Mouse (Mus musculus) embryonic facial prominence, embryonic 10.5 days (tissue): Measurements from ENCODE around the gene Rfxank. TPM values are rescaled to one million over a fixed set of nuclear protein-coding genes. Genes with fewer than 3 reads are reported as not detected.
A peak's percentile ranks its signal among the peaks of the same experiment; 100 is the strongest.

ENCODE experiments used
- DNase-seq: peaks from one replicate; pipeline ENCODE4 v3.0.0-alpha.2; 2017; ENCODE audit warnings: low spot score
- H3K27ac ChIP-seq: fragments of 300-500 bp; sonication (generic); replicated peaks from 2 replicates; pipeline ENCODE4 v1.5.1; 2016; ENCODE audit warnings: mild to moderate bottlenecking
- H3K27me3 ChIP-seq: fragments of 300-500 bp; sonication (generic); replicated peaks from 2 replicates; pipeline ENCODE4 v1.6.1; 2016; ENCODE audit warnings: low read depth, mild to moderate bottlenecking; ENCODE audit not compliant: poor library complexity, severe bottlenecking
- H3K36me3 ChIP-seq: fragments of 300-500 bp; sonication (generic); replicated peaks from 2 replicates; pipeline ENCODE4 v1.6.1; 2016; ENCODE audit warnings: mild to moderate bottlenecking, moderate library complexity
- H3K4me1 ChIP-seq: fragments of 300-500 bp; sonication (generic); 2 replicates; pipeline ENCODE4 v1.6.1; 2016
- H3K4me3 ChIP-seq: fragments of 300-500 bp; sonication (generic); 2 replicates; pipeline ENCODE4 v1.5.1; 2016; ENCODE audit warnings: mild to moderate bottlenecking, moderate library complexity
- H3K9me3 ChIP-seq: fragments of 300-500 bp; sonication (generic); 2 replicates; pipeline ENCODE4 v1.6.1; 2016; ENCODE audit warnings: mild to moderate bottlenecking
- WGBS: fragments of 180-500 bp; shearing (Covaris S2); methylation state at CpG from one replicate; pipeline ENCODE4 v1.1.7; 2016; 5-methylcytosine and 5-hydroxymethylcytosine counted together
- polyA plus RNA-seq: library from polyadenylated mRNA; unstranded; fragments of >200 nt; fragmentation: Nextera tagmentation; extraction: Ambion mirVana; gene quantifications from 2 replicates; pipeline ENCODE4 v1.2.1, GENCODE M21; 2016

The Rfxank gene
- polyA plus RNA-seq, 1 experiment from 2014 or later, result 25.2 TPM

- Histone ChIP-seq H3K27me3 (no peaks in the 10 kb centered on the region), H3K27ac (no peak overlapping the region), H3K4me3 (peak overlapping the region; percentile 89), H3K4me1 (peaks cover 21% of the 10 kb centered on the region), H3K9me3 (no peaks in the 10 kb centered on the region), H3K36me3 (peaks cover 58% of the 10 kb centered on the region)
- 81% methylated on average over 4 of the region's 4 CpGs for WGBS
- DNase-seq, result no peak
Observed at GRCm38 (mm10) chr8:70137890-70138289, 1.1 kb downstream of the Rfxank start.

GRCm38 (mm10) chr8:70136591-70136990 is 2.4 kb downstream of the Rfxank start:
- Histone ChIP-seq H3K27me3 (no peaks in the 10 kb centered on the region), H3K9me3 (no peaks in the 10 kb centered on the region), H3K4me1 (peaks cover 26% of the 10 kb centered on the region), H3K27ac (no peak overlapping the region), H3K36me3 (peaks cover 53% of the 10 kb centered on the region), H3K4me3 (no peak overlapping the region)
- DNase-seq, result no peak
- WGBS, result 88% methylated on average over 4 of the region's 4 CpGs

DNA sequence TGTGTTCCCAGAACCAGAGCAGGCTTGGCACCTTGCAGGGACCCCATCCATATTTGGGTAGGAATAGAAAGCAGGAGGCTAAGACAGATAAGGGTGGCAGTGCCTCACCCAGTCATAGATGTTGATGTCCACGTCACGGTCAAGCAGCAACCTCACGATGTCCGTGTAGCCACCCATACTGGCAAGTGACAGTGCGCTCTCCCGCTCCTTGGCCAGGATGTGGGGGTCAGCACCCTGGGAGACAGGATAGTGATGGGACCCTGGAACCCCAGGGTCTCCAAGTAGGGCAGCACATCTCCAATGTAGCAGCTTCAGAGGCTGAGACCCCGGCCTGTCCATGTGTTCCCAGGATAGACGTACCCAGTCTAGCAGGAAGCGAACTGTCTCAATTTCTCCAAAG is 4.0 kb downstream of the Rfxank start:
- Histone ChIP-seq H3K9me3 (no peaks in the 10 kb centered on the region), H3K27me3 (no peaks in the 10 kb centered on the region), H3K27ac (no peak overlapping the region), H3K36me3 (peaks cover 53% of the 10 kb centered on the region), H3K4me3 (no peak overlapping the region), H3K4me1 (peaks cover 21% of the 10 kb centered on the region)
- WGBS, result 93% methylated on average over 9 of the region's 9 CpGs
- DNase-seq, result no peak

DNA sequence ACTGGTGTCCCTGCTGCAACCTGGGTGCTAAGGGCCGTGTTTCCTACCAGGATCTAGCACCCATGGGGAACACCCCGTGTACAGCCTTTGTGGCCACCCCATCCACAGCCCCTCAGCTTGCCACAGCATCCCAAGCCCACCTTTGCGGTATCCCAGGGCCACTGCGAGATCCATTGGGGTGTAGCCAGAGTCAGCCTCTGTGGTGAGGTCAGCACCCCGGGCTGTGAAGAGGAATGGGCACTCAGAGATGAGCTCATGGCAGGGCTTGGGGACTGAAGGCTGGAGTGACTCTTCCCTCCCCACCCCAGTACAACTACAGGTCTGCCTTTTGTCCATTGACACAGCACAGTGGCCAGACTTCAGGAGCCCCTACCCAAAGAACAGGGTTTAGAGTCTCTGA is 4.9 kb downstream of the Rfxank start:
- no peak for DNase-seq
- WGBS, result 89% methylated on average over 5 of the region's 5 CpGs
- Histone ChIP-seq H3K9me3 (no peaks in the 10 kb centered on the region), H3K27ac (no peak overlapping the region), H3K4me1 (peaks cover 26% of the 10 kb centered on the region), H3K36me3 (peaks cover 53% of the 10 kb centered on the region), H3K4me3 (no peak overlapping the region), H3K27me3 (no peaks in the 10 kb centered on the region)

DNA sequence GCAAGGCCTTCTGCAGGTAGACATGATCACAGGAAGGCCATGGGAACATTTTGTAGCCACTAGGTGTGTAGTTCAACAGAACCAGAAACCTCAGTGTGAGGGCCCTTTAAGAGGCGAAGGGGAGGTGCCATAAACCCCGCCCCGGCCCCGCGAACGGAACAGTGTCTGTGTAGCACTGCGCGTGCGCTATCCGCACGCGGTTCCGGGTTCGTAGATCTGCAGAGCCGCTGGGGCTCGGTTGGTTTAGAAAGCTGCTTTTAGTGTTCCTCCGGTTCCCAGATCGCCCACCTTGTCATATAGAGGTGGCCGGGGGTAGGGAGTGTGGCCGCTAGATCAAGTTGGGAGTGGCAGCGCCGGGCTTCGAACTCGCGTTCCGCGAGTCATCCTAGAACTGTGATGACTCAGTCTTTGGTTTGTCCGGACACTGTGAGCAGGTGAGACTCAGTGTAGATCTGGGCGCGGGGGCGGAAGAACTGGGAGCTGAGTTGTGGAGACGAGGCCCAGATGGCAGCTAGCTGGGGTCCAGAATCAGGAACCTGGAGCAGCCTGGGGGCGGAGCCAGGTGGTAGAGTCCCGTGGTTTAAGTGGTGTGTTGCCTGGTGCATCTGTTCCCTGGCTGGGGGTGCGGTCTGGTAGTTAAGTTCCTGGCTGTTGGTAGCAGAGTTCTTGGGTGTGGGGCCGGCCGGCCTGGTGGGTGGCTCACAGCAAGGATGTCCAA is 7.6 kb downstream of the Rfxank start, which contains the start of gene Nr2c2ap:
Nr2c2ap (plus strand) TSS at position 168 of the 718 bp plus-strand sequence.
- peak within 1 kb of the TSS; percentile 85 for H3K4me3 ChIP-seq
- H3K36me3 ChIP-seq, result peaks cover 42% of the 10 kb centered on the region
- 1% methylated on average over 37 of the region's 37 CpGs for WGBS
- peak within 1 kb of the TSS; percentile 82 for H3K27ac ChIP-seq
- peak; percentile 90 for DNase-seq
- H3K9me3 ChIP-seq, result no peaks in the 10 kb centered on the region
- H3K27me3 ChIP-seq, result no peaks in the 10 kb centered on the region
- peaks cover 17% of the 10 kb centered on the region for H3K4me1 ChIP-seq

DNA sequence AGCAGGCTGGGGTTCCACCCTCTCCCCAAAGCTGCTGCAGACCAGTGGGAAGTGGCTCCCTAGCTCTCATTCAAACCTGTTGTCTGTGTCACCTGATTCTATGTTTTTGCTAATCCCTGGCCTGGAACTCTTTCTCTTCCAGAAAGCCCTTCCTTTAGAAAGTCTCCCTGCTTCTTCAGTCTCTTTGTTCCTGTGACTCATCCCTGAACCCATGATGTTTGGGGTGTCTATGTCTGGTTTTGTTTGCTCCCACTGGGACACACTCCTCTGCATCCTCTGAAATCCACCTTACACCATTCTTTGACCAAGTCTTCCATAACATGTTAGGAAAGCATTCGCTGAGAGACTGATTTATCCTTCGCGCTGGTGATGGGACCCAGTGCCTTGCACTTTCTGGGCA is 8.9 kb downstream of the Rfxank start:
- Histone ChIP-seq H3K9me3 (no peaks in the 10 kb centered on the region), H3K27ac (no peak overlapping the region), H3K36me3 (peaks cover 30% of the 10 kb centered on the region), H3K27me3 (no peaks in the 10 kb centered on the region), H3K4me3 (0 out of 2 replicates have a peak overlapping the region, but pooled peaks have one; percentile 85), H3K4me1 (peaks cover 17% of the 10 kb centered on the region)
- DNase-seq, result no peak
- 79% methylated on average over 3 of the region's 3 CpGs for WGBS

DNA sequence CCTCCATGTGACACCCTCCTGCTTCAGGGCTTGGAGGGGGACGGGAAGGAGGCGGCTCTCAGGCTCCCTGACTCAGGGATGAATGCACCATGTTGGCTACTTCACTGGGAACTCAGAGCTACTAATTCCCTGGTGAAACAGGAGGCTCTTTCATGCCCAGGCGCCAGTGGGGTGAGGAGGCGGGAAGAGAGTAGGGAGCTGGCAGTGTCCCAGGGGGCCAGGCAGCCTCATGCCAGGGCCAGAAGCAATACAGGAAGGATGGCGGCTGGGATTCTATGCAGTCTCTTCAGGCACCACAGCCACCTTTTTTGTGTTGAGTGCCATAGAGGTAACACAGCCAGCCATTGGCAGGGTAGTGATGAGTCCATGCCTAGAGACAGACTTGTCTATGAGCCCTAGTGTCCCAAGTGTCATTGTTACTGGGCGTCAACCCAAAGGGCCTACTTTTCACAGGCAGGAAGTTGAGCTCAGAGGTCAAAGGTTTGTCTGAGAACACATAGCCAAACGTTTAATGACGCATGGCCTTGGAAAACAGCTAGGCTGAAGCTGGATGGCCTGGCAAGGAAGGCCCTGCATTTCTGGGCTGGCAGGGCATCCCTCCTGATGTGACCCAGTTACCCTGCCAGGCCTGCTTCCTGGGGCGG is 9.5 kb downstream of the Rfxank start:
- peaks cover 17% of the 10 kb centered on the region for H3K4me1 ChIP-seq
- WGBS, result 61% methylated on average over 9 of the region's 9 CpGs
- no peak overlapping the region for H3K4me3 ChIP-seq
- H3K27ac ChIP-seq, result no peak overlapping the region
- peaks cover 23% of the 10 kb centered on the region for H3K36me3 ChIP-seq
- no peak for DNase-seq
- H3K27me3 ChIP-seq, result no peaks in the 10 kb centered on the region; the same call in 1 of the 2 replicates
- H3K9me3 ChIP-seq, result no peaks in the 10 kb centered on the region

DNA sequence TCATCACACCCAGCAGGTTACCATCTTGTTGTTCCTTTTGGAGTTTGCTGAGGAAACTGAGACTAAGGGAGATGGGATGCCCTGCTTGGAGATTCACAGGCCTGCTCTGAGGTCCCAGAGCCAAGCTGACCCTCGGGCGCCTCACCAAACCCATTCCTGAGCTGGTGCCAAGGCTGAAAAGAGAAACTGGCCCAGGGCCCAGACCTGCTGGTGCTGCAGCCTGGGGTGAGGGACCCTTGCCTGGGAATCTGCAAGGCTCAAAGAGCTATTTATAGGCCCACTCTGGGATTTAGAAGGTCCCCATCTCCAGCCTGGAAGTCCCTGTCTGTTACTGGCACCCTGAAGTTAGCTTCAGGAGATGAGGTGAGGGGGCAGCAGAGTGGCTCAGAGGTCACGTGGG is 10.5 kb downstream of the Rfxank start:
- no peak for DNase-seq
- WGBS, result 85% methylated on average over 3 of the region's 3 CpGs
- no peak overlapping the region for H3K4me3 ChIP-seq
- no peak overlapping the region for H3K27ac ChIP-seq
- peaks cover 17% of the 10 kb centered on the region for H3K4me1 ChIP-seq
- no peaks in the 10 kb centered on the region for H3K9me3 ChIP-seq
- H3K27me3 ChIP-seq, result no peaks in the 10 kb centered on the region; the same call in 1 of the 2 replicates
- H3K36me3 ChIP-seq, result peaks cover 13% of the 10 kb centered on the region

- 65% methylated on average over 8 of the region's 8 CpGs for WGBS
- no peaks in the 10 kb centered on the region for H3K9me3 ChIP-seq
Observed at GRCm38 (mm10) chr8:70124992-70125391, 14.0 kb downstream of the Rfxank start.

GRCm38 (mm10) chr8:70122863-70123262 is 16.1 kb downstream of the Rfxank start:
- no peaks in the 10 kb centered on the region for H3K36me3 ChIP-seq
- H3K27ac ChIP-seq, result no peak overlapping the region
- H3K27me3 ChIP-seq, result peaks cover 37% of the 10 kb centered on the region
- H3K4me1 ChIP-seq, result peaks cover 20% of the 10 kb centered on the region
- WGBS, result 53% methylated on average over 2 of the region's 2 CpGs
- H3K4me3 ChIP-seq, result no peak overlapping the region
- H3K9me3 ChIP-seq, result no peaks in the 10 kb centered on the region
- DNase-seq, result no peak

More at GRCm38 (mm10) chr8:70124992-70125391, 14.0 kb downstream of the Rfxank start:
- no peak overlapping the region for H3K4me3 ChIP-seq
- H3K27ac ChIP-seq, result no peak overlapping the region
- peaks cover 16% of the 10 kb centered on the region for H3K27me3 ChIP-seq
- H3K36me3 ChIP-seq, result no peaks in the 10 kb centered on the region
- DNase-seq, result no peak
- peaks cover 15% of the 10 kb centered on the region for H3K4me1 ChIP-seq

DNA sequence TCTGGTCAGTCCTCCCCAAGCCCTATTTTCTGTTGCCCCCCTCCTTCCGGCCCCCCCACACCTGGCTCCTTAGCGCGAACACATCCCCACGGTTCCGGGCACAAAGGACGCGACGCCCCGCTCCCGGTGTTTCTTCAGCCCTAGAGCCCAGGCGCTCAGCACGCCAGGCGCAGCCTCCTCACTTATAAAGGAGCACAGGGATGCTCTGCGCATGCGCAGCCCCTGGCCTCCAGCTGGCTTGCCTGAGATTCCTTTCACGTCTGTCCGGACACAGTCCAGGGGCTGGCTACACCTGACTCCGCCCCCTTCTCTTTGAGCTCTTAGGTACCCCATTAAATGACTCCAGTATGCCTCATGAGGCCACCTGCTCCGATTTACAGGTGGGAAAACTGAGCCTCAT is 18.3 kb downstream of the Rfxank start, which contains the start of gene Ncan:
Ncan (minus strand) TSS at position 207 of the 400 bp plus-strand sequence.
- peaks cover 59% of the 10 kb centered on the region for H3K27me3 ChIP-seq
- peak within 1 kb of the TSS; percentile 55 for H3K4me3 ChIP-seq
- peak within 1 kb of the TSS; percentile 72 for H3K27ac ChIP-seq
- DNase-seq, result peak; percentile 89
- H3K9me3 ChIP-seq, result no peaks in the 10 kb centered on the region
- H3K36me3 ChIP-seq, result no peaks in the 10 kb centered on the region
- WGBS, result 2% methylated on average over 19 of the region's 19 CpGs
- peaks cover 24% of the 10 kb centered on the region for H3K4me1 ChIP-seq

- no peaks in the 10 kb centered on the region for H3K36me3 ChIP-seq
- H3K4me1 ChIP-seq, result peaks cover 24% of the 10 kb centered on the region
- H3K27me3 ChIP-seq, result peaks cover 76% of the 10 kb centered on the region
- H3K27ac ChIP-seq, result peak overlapping the region; percentile 20; the same call in 1 of the 2 replicates
- H3K4me3 ChIP-seq, result peak overlapping the region; percentile 55
- no peaks in the 10 kb centered on the region for H3K9me3 ChIP-seq
- 9% methylated on average over 17 of the region's 17 CpGs for WGBS
- no peak for DNase-seq
Observed at GRCm38 (mm10) chr8:70118726-70119700, 19.9 kb downstream of the Rfxank start.
